Mouse (Mus musculus): ENCODE measurements around the gene Tgm2. TPM values are rescaled to one million over a fixed set of nuclear protein-coding genes. Genes with fewer than 3 reads are reported as not detected.

Gene Tgm2
- polyA plus RNA-seq, 1 experiment from 2014 or later = 40.8 TPM

DNA sequence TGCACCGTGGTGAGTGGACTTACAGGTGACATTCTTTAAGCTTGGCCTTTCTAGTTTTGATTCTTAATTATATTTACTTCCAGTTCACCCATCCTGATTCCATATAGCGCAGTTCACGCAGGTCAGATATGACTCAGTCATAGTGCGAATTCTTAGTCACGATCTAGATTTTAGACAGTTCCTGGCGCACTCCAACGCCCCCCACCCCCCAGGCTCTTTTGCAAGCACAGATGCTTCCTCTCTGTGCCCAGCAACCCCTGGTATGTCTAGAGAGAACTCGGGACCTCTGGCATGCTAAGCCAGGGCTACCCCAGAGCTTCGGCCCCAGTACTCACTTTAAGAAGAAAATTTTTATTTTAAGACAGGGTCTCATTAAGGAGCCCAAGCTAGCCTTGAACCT lies 10.3 kb upstream of the Tgm2 start:
- H3K4me2 ChIP-seq = no peak overlapping the region
- H3K4me3 ChIP-seq (ENCODE audit: low read depth, low read length) = no peak overlapping the region
- ATAC-seq (ENCODE audit: insufficient read depth) (no peak), DNase-seq (no peak)
- H3K4me1 ChIP-seq (ENCODE audit: insufficient read depth) = peaks cover 27% of the 10 kb centered on the region
- TF ChIP-seq CTCF (IDR thresholded peaks at IDR 0.05; ENCODE audit: low read depth) = no peak
- H3K27ac ChIP-seq (ENCODE audit: low read depth) = peak overlapping the region; percentile 24; the same call in 1 of the 2 replicates
- H3K9ac ChIP-seq = no peak overlapping the region
- H3K9me3 ChIP-seq (ENCODE audit: low read depth, low read length) = no peaks in the 10 kb centered on the region
- H3K36me3 ChIP-seq (ENCODE audit: insufficient read depth) = no peaks in the 10 kb centered on the region
- no peaks in the 10 kb centered on the region for H3K27me3 ChIP-seq (ENCODE audit: insufficient read depth, low read length)
- WGBS = 76% methylated on average over 9 of the region's 9 CpGs

- H3K4me2 ChIP-seq = no peak overlapping the region
- no peak for ATAC-seq (ENCODE audit: insufficient read depth)
- no peaks in the 10 kb centered on the region for H3K9me3 ChIP-seq (ENCODE audit: low read depth, low read length)
- H3K4me1 ChIP-seq (ENCODE audit: insufficient read depth) = peaks cover 27% of the 10 kb centered on the region
- H3K27me3 ChIP-seq (ENCODE audit: insufficient read depth, low read length) = no peaks in the 10 kb centered on the region
- H3K36me3 ChIP-seq (ENCODE audit: insufficient read depth) = no peaks in the 10 kb centered on the region
- DNase-seq = no peak
- H3K9ac ChIP-seq = no peak overlapping the region
- WGBS = 63% methylated on average over 2 of the region's 2 CpGs
- TF ChIP-seq CTCF (IDR thresholded peaks at IDR 0.05; ENCODE audit: low read depth) = no peak
- H3K4me3 ChIP-seq (ENCODE audit: low read depth, low read length) = no peak overlapping the region
- no peak overlapping the region for H3K27ac ChIP-seq (ENCODE audit: low read depth)
Observed at GRCm38 (mm10) chr2:158155615-158156014, 9.4 kb upstream of the Tgm2 start.

DNA sequence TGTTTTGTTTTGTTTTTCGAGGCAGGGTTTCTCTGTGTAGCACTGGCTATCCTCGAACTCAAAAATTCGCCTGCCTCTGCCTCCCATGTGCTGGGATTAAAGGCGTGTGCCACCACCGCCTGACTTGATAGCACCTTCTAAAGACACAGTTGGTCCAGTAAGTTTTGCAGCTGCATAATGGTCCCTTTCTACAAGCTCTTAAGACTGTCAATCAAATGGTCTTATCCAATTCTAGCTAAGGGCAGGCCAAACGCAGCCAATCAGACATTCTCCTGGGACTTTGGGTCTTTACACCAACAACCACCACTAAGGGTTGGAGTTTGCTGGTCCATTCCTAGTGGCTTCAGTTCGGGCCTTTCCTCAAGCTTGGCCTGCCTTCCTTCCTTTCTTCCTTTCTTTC lies 8.9 kb upstream of the Tgm2 start:
- no peak overlapping the region for H3K9ac ChIP-seq
- peaks cover 24% of the 10 kb centered on the region for H3K4me1 ChIP-seq (ENCODE audit: insufficient read depth)
- H3K9me3 ChIP-seq (ENCODE audit: low read depth, low read length) = no peaks in the 10 kb centered on the region
- ATAC-seq (ENCODE audit: insufficient read depth) (no peak), DNase-seq (no peak)
- TF ChIP-seq CTCF (IDR thresholded peaks at IDR 0.05; ENCODE audit: low read depth) = no peak
- no peaks in the 10 kb centered on the region for H3K36me3 ChIP-seq (ENCODE audit: insufficient read depth)
- WGBS = 79% methylated on average over 7 of the region's 7 CpGs
- no peak overlapping the region for H3K4me3 ChIP-seq (ENCODE audit: low read depth, low read length)
- H3K4me2 ChIP-seq = no peak overlapping the region
- H3K27ac ChIP-seq (ENCODE audit: low read depth) = no peak overlapping the region
- H3K27me3 ChIP-seq (ENCODE audit: insufficient read depth, low read length) = no peaks in the 10 kb centered on the region

DNA sequence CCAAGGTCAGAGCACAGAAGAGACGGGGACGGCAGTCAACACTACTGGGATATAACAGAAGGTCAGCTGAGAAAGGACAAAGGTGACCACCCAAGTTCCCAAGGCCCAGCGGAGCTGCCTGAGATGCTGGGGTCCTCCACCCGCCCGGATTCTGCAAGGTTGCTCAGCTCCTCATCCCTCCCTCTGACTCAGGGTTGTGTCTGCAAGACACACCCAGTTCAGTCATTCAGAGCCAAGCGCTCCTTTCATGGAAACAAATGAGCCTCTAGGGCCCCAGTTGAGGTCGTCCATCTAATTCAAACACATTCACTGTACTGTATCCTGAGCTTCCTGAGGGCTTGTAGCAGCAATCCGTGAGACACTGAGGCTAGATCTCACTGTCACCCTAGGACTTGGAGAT lies 8.4 kb upstream of the Tgm2 start:
- peak overlapping the region; percentile 81; the same call in 1 of the 2 replicates for H3K4me2 ChIP-seq
- ATAC-seq (ENCODE audit: insufficient read depth) (no peak), DNase-seq (no peak)
- 60% methylated on average over 8 of the region's 8 CpGs for WGBS
- H3K4me1 ChIP-seq (ENCODE audit: insufficient read depth) = peaks cover 21% of the 10 kb centered on the region
- no peaks in the 10 kb centered on the region for H3K27me3 ChIP-seq (ENCODE audit: insufficient read depth, low read length)
- H3K9ac ChIP-seq = no peak overlapping the region
- no peak for TF ChIP-seq CTCF (IDR thresholded peaks at IDR 0.05; ENCODE audit: low read depth)
- no peaks in the 10 kb centered on the region for H3K36me3 ChIP-seq (ENCODE audit: insufficient read depth)
- no peaks in the 10 kb centered on the region for H3K9me3 ChIP-seq (ENCODE audit: low read depth, low read length)
- no peak overlapping the region for H3K4me3 ChIP-seq (ENCODE audit: low read depth, low read length)
- peak overlapping the region; percentile 90 for H3K27ac ChIP-seq (ENCODE audit: low read depth)

DNA sequence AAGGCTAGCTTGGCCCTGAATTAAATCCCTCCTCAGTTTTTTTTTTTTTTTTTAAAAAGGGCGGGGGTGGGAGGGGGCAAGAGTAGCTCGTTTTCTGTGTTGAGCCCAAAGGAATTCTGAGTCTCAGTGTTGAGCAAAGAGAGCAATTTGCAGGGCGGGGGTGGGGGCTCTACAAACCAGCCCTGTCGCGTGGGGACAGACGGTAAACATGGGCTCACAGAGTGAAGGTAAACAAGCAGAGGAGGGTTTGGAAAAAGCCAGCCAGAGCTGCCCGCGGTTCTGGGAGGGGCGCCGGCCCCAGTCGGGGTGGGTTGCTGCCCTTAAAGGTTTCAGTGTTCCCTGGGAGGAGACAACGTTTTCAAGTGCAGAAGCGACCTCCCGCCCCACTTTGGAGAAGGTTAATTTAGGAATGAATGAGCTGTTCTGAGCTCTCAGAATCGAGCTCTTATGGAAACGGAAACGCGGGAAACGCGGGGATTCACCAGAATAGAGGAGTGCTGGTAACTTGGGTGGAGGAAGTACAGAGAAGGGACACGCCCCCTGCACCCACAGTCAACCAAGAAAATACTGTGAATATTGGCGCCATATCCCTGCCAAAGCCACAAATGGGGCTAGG lies 7.6 kb upstream of the Tgm2 start:
- no peak for TF ChIP-seq CTCF (IDR thresholded peaks at IDR 0.05; ENCODE audit: low read depth)
- DNase-seq (peak; percentile 76), ATAC-seq (ENCODE audit: insufficient read depth) (peak; percentile 79)
- H3K4me2 ChIP-seq = peak overlapping the region; percentile 81
- H3K4me3 ChIP-seq (ENCODE audit: low read depth, low read length) = peak overlapping the region; percentile 38
- no peaks in the 10 kb centered on the region for H3K36me3 ChIP-seq (ENCODE audit: insufficient read depth)
- H3K27me3 ChIP-seq (ENCODE audit: insufficient read depth, low read length) = no peaks in the 10 kb centered on the region
- peaks cover 16% of the 10 kb centered on the region for H3K4me1 ChIP-seq (ENCODE audit: insufficient read depth)
- no peaks in the 10 kb centered on the region for H3K9me3 ChIP-seq (ENCODE audit: low read depth, low read length)
- peak overlapping the region; percentile 90 for H3K27ac ChIP-seq (ENCODE audit: low read depth)
- peak overlapping the region; percentile 55 for H3K9ac ChIP-seq
- WGBS = under 1% methylated on average over 22 of the region's 22 CpGs

GRCm38 (mm10) chr2:158152685-158153309 lies 6.6 kb upstream of the Tgm2 start:
- Histone ChIP-seq H3K27ac (ENCODE audit: low read depth) (peak overlapping the region; percentile 90), H3K4me2 (peak overlapping the region; percentile 81), H3K4me1 (ENCODE audit: insufficient read depth) (peaks cover 16% of the 10 kb centered on the region), H3K36me3 (ENCODE audit: insufficient read depth) (no peaks in the 10 kb centered on the region), H3K9ac (no peak overlapping the region), H3K4me3 (ENCODE audit: low read depth, low read length) (no peak overlapping the region), H3K9me3 (ENCODE audit: low read depth, low read length) (no peaks in the 10 kb centered on the region), H3K27me3 (ENCODE audit: insufficient read depth, low read length) (no peaks in the 10 kb centered on the region)
- ATAC-seq (ENCODE audit: insufficient read depth) = peak; percentile 72; the same call in 1 of the 2 replicates
- WGBS = 32% methylated on average over 6 of the region's 6 CpGs
- DNase-seq = peak; percentile 69
- TF ChIP-seq CTCF (IDR thresholded peaks at IDR 0.05; ENCODE audit: low read depth) = no peak

DNA sequence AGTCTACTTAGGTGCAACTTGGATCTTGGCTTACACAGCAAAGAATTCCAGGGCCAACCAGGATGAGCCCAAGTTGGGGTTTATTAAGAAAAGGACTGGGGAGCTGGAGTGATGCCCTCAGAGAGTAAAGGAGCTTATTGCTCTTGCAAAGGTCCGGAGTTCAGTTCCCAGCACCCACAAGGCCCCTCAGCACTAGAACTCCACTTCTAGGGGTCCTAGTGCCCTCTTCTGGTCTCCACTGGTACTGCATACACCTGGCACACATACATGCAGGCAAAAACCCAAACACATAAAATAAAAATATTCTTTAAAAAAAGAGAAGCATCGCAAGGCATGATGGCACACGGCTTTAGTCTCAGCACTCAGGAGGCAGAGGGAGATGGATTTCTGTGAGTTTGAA lies 4.8 kb upstream of the Tgm2 start:
- ATAC-seq (ENCODE audit: insufficient read depth) = no peak
- WGBS = 96% methylated on average over 3 of the region's 3 CpGs
- no peak overlapping the region for H3K9ac ChIP-seq
- H3K9me3 ChIP-seq (ENCODE audit: low read depth, low read length) = no peaks in the 10 kb centered on the region
- peak; percentile 52 for TF ChIP-seq CTCF (IDR thresholded peaks at IDR 0.05; ENCODE audit: low read depth)
- H3K27me3 ChIP-seq (ENCODE audit: insufficient read depth, low read length) = no peaks in the 10 kb centered on the region
- H3K36me3 ChIP-seq (ENCODE audit: insufficient read depth) = no peaks in the 10 kb centered on the region
- H3K27ac ChIP-seq (ENCODE audit: low read depth) = no peak overlapping the region
- no peak overlapping the region for H3K4me2 ChIP-seq
- H3K4me1 ChIP-seq (ENCODE audit: insufficient read depth) = peaks cover 16% of the 10 kb centered on the region
- no peak overlapping the region for H3K4me3 ChIP-seq (ENCODE audit: low read depth, low read length)
- DNase-seq = no peak

Measured in lung, embryonic 14.5 days (tissue).